Mouse (Mus musculus) c-Kit-positive CD71-negative TER-119-negative erythroid progenitor cells, embryonic 14.5 days (primary cell): ENCODE data around the gene Mapk1.

ENCODE experiments used
- DNase-seq: peaks from one replicate; pipeline ENCODE4 v3.0.0-alpha.2; 2013; ENCODE audit warnings: low read depth

Gene Mapk1

DNA sequence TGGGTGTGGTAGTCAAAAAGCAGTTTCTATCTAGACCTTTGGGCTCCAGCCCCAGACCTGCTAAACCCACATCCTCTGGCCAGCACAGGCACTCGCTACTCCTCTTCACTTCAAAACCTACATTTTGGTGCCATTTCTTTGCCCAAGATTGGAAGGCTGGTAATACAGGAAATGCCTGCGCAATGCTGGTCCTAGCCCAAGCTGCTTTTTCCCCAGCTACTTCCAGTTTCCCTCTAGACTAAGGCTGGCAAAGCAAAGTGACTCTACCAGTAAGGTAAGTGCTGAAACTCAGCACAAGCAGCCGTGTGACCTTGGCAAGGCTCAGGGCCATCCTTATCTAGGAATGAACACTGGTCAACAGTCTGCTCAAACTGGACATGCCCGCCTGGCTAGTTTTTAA is 102.5 kb downstream of the Mapk1 start:
- no peak for DNase-seq

DNA sequence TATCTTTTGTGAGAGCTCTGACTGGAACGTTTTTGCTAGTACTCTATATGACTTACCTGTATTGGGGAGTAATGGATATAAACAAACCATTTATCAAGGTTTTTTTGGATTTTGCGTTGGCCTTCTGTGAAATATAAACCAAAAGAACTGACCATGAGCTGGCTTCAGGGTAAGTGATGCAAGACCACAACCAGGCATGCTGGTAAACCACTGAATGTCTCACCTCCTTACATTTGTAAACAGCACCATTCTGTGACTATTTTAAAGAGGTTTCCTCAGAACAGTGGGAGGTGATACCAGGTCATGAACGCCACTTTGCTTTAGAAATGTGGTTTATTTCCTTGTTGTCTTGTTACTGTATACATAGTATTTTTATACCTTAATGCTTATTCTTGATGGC is 103.1 kb downstream of the Mapk1 start:
- DNase-seq: no peak

DNA sequence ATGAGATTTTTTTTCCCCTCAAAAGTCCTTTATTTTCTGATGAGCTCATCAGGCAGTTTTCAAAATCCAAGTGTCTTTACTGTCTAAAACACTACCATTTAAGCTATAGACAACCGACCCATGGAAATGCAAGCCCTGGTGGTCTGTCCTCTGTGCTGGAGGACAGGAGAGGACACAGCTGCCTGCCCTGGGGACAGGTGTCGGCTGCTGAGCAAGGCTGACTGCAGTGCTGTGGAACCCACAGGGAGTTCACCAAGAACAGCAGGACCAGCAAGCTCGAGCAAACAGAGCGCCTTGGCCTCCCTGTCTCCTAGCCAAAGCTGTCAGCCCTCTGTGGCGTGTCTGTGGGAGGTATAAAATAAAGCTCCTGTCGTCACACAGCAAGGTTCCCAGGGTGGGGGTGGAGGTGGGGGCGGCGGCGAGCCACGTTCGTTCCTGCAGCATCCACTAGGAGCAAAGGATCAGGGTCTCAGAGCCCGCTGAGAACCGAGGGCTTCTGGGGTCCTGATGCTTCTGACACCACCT is 103.5 kb downstream of the Mapk1 start:
- no peak for DNase-seq

DNA sequence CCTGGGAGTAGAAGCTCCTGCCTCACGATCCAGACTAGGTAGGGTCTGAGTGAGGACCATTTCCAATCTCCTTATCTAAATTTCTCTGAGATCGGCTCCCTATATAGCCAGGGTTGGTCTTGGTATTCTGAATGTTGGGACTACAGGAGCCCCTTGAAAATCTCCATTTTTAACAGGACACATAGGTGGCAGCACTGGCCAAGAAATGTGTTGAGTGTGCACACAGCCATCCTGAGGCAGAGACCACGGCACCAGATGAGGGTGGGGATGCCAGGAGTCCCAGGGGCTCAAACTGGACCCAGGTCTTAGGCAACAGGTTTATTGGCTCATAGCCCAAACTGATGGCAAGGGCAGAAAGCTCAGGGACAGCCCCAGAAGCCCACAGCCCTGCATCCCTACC is 105.2 kb downstream of the Mapk1 start:
- no peak for DNase-seq

DNA sequence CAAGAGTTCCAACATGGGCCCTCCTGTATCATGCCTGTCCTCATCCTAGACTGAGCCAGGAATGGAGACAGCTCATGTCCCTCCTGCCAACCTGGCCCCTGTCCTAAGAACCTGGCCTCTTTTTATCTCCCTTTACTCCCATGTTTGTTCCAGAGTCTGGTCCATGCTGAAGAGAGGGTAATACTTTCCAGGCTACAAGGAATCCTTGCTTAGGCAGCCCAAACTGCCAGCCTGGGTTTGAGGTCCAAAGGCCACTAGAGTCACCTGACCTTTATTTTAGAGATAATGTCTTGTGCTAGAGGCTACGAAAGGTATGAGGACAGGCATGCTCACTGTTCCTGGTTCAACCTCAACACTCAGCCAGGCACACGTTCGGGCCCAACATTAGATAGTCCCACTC is 113.8 kb downstream of the Mapk1 start:
- no peak for DNase-seq
